Mouse (Mus musculus) bone marrow, adult 2 months (tissue): ENCODE measurements around the gene Irx6.

Experiments used
- CTCF ChIP-seq: fragments of 200-500 bp; IDR thresholded peaks from 2 replicates; pipeline ENCODE4 v1.5.1; 2011; ENCODE audit warnings: low read length, control low read depth; ENCODE audit not compliant: control insufficient read depth, insufficient read depth
- POLR2A ChIP-seq: fragments of 200-500 bp; IDR thresholded peaks from 2 replicates; pipeline ENCODE4 v1.6.1; 2011; ENCODE audit warnings: low read depth, mild to moderate bottlenecking, control low read depth, low read length, borderline replicate concordance; ENCODE audit not compliant: control insufficient read depth

DNA sequence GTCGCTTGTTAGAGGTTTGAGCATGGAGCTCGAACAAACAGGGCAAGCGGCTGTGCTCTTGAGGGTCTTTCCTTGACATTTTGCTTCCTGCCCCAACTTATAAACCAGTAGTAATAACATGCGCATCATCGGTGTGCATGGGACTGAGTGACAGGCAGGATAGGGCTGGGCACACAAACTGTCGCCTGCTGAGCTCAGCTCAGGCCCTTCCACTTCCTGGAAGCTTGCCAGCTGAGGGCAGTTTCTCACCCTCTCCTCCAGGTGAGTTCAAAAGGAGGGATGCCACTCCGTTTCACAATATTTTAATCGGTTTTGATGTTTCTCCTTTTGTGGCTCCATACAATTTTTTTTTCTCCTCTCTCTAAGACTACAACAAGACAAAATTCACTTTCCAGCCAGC lies 50.3 kb downstream of the Irx6 start:
- TF ChIP-seq CTCF (no peak), POLR2A (no peak)
